Mouse (Mus musculus) kidney, adult 9 months (tissue): ENCODE measurements around the gene Olfr311.
A peak's percentile ranks its signal among the peaks of the same experiment; 100 is the strongest.
"Not testable (repeated sequence)": the region's sequence is repeated elsewhere in the genome, so short reads cannot be mapped to it uniquely, and the experiment has no call there.

Experiments
- DNase-seq: peaks from one replicate; pipeline ENCODE4 v3.0.0; 2022

Olfr311 gene

DNA sequence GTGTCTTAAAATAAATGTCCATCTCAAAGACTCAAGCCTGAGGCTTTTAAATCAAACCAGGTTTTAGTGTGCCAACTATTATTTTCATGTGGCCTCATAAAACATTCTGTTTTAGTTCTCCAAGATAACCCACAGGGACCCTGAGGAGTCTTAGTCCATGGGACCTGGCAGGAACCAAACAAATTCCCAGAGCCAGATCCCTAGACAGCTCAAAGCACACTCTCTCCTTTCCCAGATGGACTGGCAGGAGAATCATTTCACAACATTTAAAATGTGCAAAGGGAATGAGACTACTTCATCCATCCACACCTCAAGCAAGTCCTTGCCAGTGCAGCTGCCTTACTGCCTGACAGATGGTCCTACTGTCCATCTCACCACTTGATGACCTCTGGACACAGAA lies at the start of gene Olfr311:
Gene Olfr311 (plus strand): TSS at position 301 of the 400 bp plus-strand sequence.
- not testable (repeated sequence) for DNase-seq

DNA sequence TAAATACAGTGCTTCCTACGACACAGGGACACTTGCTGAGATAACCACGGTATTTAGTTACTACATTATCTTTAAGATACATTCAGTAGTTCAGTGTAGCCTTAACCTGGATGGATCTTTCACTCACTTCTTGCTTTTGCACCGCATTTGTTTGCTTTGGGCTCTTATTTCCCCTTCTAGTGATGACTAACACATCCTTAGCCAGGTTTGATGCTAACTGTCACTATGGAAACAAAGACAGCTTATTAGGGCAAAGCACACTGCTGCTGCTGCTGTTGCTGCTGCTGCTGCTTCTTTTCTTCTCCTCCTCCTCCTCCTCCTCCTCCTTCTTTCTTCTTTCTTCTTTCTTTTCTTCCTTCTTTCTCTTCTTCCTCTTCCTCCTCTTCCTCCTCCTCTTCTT lies 49.5 kb upstream of the Olfr311 start:
- DNase-seq = no peak

- no peak for DNase-seq
These were observed 49.0 kb upstream of the Olfr311 start for GRCm38 (mm10) chr11:58790053-58790452.

GRCm38 (mm10) chr11:58790646-58791045 lies 48.4 kb upstream of the Olfr311 start:
- DNase-seq = no peak

DNA sequence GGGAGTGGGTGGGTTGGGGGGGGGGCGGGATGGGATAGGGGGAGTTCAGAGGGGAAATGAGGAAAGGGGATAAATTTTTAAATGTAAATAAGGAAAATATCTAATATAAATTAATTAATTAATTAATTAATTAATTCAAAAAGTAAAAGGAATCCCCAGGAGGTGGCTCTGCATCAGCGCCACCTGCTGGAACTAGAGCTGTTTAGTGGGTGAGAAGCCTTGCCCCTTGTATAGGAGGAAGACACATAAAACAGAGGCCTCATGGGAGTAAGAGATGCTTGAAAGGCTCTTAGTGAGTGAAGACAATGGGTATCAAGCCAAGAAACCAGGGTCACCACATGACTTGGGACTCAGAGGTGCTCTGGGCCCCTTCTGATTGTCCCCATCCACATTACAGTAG lies 43.2 kb upstream of the Olfr311 start:
- no peak for DNase-seq

GRCm38 (mm10) chr11:58796850-58797249 lies 42.2 kb upstream of the Olfr311 start:
- DNase-seq = no peak

- DNase-seq = no peak
These were observed 39.3 kb upstream of the Olfr311 start for GRCm38 (mm10) chr11:58799747-58800146.

DNA sequence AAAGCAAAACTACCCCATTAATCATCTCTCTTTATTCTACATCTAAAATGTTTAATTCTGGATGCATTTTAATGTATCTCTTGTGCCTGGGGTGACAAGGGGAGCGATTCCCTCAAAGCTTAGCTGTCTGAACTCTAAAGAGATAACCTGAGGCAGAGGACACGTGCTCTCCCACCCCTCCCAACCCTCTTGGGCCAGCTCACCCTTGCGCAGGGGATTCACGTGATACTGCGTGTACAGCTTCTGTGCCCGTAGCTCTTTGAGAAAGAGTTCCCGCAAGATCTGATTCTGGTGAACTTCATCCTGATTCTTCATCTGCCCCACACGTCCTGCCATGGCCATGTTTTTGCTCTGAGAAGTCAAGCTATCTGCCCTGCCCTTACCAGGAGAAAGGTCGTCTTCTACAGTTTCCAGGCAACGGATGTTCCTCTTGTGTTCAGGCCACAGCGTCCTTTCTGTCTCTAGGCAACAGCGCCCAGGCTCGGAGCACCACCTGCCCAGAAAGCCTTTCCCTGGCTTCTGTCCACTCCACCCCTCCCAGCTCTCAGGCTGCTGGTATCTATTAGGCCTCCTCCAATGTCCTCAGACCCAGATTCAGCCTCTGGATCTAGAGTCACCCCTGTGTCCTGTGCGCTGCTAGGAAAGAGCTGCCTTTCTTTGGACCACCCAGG lies 37.4 kb upstream of the Olfr311 start, which contains the start of gene Fam183b:
Gene Fam183b (minus strand): TSS at position 403 of the 671 bp plus-strand sequence.
- DNase-seq = no peak

DNA sequence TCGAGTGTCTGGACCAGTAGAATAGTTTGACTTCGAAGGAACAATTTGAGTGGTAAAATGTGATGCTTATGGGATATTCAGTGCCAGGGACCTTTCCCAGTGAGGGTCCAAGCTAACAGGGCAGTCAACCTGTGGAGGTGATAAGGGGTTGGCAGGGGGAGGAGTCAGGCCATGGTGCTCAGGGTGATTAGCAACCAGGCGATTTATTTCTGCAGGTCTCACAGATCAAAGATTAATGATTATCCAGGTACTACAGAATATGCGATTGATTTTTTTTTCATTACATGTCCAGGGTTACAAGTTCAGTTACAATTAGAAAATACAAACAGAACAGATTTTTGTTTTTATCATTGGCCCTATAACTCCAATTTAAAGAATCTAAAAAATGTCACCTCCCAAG lies 35.2 kb upstream of the Olfr311 start:
- DNase-seq = no peak

DNA sequence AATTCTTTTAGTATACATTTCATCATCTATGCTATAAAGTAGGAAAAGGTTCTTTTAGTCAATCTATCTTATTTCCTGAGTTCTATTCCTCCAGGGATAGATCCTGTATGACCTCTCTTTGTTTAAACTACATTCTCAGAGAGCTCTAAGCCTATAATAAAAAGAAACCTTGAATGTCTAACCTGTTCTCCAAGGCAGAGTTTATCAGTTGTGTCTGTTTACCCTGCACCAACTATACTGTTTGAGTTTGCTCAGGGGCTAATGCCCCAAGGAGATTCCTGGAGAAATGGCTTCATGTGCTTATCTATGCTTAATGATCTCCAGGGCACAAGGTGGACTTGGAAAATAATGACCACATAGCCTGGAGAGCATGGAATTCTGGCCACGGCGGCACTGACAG lies 34.7 kb upstream of the Olfr311 start:
- no peak for DNase-seq

DNA sequence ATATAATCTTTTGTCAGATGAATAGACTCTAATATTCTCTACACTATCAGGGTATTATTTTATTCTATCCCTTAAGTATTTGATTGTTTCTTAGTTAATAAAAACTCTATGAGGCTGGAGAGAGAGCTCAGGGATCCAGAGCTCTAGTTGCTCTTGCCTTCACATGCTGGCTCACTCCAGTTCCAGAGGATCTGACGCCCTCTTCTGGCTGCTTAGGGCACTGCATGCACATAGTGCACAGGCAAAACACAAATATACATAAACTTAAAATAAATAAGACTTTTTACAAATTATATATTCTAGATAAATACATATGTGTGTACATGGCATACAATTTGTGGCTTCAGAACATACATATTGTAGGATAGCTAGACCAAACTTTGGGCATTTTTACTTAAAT lies 27.1 kb upstream of the Olfr311 start:
- DNase-seq = no peak

DNA sequence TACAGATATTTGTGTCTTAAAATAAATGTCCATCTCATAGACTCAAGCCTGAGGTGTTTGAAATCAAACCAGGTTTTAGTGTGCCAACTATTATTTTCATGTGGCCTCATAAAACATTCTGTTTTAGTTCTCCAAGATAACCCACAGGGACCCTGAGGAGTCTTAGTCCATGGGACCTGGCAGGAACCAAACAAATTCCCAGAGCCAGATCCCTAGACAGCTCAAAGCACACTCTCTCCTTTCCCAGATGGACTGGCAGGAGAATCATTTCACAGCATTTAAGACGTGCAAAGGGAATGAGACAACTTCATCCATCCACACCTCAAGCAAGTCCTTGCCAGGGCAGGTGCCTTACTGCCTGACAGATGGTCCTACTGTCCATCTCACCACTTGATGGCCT lies 24.4 kb upstream of the Olfr311 start, which contains the start of gene Olfr313:
Gene Olfr313 (plus strand): TSS at position 301 of the 400 bp plus-strand sequence.
- not testable (repeated sequence) for DNase-seq

DNA sequence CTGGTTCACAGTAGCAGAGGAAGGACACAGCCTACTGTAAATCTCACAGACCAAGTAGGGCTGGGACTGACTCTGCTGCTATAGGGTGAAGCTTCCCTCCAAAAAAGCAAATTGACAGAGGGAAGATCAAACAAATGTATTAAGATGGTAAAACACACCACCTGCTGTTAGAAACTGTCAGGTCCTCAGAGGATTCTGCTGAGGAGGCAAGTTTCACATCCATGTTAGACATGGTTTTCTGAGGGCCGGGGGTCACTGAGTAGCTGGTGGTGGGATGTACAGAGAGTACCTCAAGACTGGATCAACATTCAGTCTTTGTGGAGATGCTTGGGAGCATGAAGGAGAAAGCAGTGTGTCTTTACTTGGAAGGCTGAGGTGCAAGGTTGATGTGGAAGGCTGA lies 23.4 kb upstream of the Olfr311 start:
- DNase-seq = no peak

- DNase-seq = not testable (repeated sequence)
These were observed 10.1 kb upstream of the Olfr311 start, which contains the start of gene Olfr312 for GRCm38 (mm10) chr11:58828937-58829336. TSS of gene Olfr312 (plus strand) at chr11:58829237.

- DNase-seq = no peak
These were observed 9.3 kb upstream of the Olfr311 start for GRCm38 (mm10) chr11:58829764-58830163.

DNA sequence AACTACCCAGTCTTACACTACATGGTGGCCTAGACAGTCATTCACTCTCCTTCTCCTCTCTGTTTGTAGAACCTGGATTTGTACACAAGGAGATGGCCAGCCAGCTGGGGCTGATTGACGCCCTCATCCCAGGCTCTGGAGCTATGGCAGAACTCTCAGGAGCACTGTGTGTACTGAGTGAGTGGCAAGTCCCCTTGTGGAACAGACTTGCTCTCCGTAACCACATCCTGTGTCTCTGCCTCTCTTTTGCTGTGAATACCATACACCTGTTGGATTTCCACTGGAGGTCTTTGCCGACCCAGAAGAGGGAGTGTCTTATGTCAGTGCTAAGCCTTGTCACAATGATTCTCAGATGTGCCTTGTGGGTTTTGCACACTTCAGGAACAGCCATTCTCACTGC lies 6.5 kb upstream of the Olfr311 start:
- DNase-seq = not testable (repeated sequence)

- peak; percentile 99 for DNase-seq
These were observed 7.9 kb downstream of the Olfr311 start, which contains the start of gene Gm12258 for GRCm38 (mm10) chr11:58846919-58847461. TSS of gene Gm12258 (plus strand) at chr11:58847158.

DNA sequence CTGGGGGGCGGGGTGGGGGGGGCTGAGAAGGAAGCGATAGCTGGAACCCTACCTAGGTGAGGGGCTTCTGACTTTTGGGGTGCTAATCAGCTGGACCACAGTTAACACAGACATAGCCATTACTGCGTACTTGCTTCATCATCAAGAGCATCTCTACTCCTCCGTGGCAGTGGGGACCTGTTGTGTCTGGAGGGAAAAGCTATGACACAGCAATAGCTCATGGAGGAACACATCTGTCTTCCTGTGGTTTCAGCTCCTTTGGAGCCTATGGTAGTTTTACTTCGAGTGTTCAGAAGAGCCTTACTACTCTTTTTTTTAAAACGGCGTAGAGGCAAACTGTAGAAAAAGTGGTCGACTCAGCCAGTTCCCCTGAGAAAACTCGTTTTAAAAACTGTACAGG lies 8.6 kb downstream of the Olfr311 start:
- no peak for DNase-seq

DNA sequence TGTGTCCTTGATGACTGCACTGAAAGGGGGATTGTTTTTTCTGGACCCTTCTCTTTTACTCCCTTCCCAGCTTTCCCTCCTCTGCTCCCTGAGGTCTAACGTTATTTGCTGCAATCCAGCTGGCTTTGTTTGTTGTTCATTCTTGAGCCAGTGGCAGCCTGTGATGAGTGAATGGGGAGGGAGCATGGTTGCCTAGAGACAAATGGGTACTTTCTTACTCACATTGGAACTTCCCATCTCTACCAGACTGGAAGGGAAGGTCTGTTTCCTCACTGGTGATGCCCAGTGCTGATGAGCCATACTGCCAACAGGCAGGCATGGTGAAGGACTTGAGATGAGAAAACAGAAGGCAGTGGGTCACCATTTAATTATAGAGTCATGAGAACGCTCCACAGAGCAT lies 10.7 kb downstream of the Olfr311 start:
- no peak for DNase-seq

DNA sequence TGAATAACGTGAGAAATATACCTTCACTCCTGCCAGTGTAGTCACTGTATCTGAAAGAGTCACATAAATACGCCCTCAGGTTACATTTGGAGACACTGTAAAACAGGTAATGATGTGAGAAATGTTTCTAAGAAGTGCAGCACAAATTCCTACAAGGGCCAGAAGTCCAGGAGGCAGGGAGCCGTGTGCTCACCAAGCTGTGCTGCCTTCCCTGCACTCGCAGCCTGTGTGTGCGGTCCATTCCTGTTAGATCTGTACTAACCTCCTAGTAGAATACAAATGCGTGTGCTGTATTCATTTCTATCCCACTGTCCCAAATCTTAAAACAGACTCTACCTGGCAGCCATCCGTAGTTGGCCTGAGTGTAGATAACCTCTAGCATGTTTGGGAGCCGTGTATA lies 21.7 kb downstream of the Olfr311 start:
- DNase-seq = no peak

- DNase-seq = peak; percentile 81
These were observed 28.2 kb downstream of the Olfr311 start, which contains the start of gene 2810021J22Rik for GRCm38 (mm10) chr11:58867039-58867953. TSS of gene 2810021J22Rik (plus strand) at chr11:58867216.

DNA sequence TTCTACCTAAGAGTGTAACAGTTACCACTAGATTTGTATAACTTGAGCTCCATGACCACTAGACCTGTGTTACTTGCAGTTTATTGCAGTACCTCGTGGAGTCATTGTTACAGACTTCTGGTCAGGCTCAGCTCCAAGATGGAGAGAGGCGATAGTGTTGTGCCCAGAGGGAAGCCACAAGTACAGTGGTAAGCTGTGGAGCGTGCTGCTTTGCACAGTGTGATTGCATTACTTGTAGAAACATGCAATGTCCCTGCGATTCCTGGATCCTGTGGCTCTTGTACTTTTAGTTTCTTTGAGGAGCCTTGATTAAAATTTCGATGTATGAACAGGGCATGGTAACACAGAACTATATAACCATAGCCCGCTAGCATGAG lies 28.9 kb downstream of the Olfr311 start:
- DNase-seq = peak; percentile 26

- peak; percentile 69 for DNase-seq
These were observed 31.9 kb downstream of the Olfr311 start for GRCm38 (mm10) chr11:58870961-58871360.
